Mouse (Mus musculus) left cerebral cortex, adult 9 months (tissue): ENCODE data around the gene Lst1.

Experiments used
- DNase-seq, 2 experiments: peaks; one replicate each; pipeline ENCODE4 v3.0.0; 2022; ENCODE audit warnings: low spot score in 2 of 2

The Lst1 gene

DNA sequence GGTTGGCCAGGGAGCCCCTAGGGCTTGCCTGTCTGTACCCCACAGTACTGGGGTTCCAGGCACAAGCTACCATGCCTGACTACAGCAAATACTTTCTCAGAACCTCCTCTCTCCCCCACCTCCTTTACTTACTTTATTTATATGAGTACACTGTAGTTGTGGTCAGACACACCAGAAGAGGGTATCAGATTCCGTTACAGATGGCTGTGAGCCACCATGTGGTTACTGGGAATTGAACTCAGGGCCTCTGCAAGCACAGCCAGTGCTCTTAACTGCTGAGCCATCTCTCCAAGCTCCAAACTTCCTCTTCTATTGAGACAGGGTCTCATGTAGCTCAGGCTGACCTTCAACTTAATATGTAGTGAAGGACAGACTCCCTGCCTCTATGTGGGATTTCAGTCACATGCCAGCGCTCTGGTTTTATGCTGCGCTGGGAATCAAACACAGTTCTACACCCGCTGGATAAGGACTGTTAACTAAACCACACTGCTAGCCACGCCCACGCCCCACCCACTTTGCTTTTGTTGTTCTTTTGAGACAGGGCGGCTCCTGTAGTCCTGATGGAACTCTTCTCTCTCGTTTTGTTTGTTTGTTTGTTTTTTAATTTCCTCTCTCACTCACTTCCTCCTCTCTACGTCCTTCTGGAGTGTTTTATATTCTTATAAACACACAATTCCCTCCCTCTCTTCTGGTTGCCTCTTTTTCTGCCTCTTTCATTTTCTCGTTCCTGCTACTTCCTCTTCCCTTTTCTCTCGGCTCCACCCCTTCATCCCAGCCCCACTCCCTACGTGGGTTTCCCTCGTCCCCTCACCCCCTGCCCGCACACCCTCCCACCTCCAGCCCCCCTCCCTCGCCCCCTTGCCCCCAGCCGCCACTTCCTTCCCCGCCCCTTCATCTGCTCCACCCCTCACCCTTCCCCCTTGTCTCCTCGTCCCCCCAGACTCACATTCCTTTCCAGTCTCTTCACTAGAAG lies 2.3 kb downstream of the Lst1 start:
- DNase-seq = peak in 1 of 2 experiments; percentile 34

DNA sequence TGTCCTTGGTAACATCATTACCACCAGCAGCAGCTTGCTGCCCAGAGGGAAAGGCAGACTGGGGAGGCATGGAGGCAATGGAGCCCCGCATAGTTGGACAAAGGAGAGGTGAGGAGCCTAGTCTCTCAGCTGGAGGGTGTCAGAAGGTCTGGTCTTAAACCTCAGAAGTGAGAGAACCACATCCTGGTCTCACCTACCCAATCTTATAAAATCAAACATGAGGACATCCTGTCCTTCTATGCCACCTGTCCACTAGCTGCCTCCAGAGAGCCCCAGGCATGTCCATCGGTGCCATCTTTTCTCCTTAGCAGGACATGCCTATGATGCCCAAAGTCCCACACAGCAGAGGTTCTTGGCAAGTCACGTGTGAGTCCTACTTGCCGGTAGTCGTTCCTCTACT lies 8.1 kb downstream of the Lst1 start:
- DNase-seq = no peak

GRCm38 (mm10) chr17:35178528-35178927 lies 9.7 kb downstream of the Lst1 start:
- no peak for DNase-seq

DNA sequence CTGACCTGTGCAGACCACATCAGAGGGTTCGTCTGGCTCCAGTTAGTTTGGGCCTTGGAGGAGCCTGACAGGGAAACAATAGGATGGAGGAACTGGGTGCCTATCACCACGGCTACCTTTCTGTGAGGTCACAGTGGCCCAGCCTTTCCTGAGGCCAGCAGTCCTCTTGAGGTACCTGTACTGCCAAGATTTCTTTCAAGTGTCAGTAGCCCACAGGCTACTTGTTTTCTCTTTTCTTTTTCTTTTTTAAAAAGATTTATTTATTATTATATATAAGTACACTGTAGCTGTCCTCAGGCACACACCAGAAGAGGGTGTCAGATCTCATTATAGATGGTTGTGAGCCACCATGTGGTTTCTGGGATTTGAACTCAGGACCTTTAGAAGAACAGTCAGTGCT lies 12.3 kb downstream of the Lst1 start, which contains the start of gene Aif1:
Gene Aif1 (minus strand): TSS at position 101 of the 400 bp plus-strand sequence.
- DNase-seq = no peak

DNA sequence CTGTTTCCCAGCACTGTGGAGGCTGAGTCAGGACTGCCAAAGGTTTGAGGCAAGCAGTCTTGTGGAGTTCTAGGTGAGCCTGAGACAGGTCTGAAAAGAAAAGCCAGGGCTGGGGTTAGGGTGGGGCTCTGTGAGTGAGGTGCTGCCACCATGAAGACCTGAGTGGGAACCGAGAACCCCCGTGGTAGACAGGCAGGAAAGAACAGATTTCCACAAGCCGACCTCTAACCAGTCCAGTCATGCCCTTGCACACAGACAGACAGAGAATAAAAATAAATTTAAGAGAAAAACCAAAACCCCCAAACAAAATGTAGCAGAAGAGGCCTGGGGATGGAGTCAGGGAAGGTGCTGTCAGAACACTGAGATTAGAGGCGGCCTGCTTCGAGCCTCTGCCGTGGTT lies 12.9 kb downstream of the Lst1 start:
- no peak for DNase-seq

- no peak for DNase-seq
Measured at GRCm38 (mm10) chr17:35174201-35174977, 13.8 kb downstream of the Lst1 start.

DNA sequence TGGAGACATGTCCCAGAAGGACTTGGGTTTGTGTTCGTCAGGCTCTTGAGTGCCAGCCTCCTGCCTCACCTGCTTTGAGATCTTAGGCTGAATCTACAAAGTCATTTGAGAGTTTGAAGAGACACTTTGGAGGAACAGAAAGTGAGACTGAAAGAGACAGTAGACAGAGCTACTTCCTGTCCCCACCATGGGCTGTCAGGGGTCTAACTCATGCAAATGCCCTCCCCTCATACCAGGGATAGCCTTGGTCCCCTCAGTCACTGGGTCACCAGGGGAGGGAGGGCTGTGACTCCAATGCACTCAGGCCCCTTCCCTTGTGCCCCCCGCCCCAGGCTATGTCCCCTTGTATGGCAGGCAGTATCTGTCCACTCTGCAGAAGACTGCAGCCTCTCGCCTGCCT lies 14.9 kb downstream of the Lst1 start:
- DNase-seq = no peak

DNA sequence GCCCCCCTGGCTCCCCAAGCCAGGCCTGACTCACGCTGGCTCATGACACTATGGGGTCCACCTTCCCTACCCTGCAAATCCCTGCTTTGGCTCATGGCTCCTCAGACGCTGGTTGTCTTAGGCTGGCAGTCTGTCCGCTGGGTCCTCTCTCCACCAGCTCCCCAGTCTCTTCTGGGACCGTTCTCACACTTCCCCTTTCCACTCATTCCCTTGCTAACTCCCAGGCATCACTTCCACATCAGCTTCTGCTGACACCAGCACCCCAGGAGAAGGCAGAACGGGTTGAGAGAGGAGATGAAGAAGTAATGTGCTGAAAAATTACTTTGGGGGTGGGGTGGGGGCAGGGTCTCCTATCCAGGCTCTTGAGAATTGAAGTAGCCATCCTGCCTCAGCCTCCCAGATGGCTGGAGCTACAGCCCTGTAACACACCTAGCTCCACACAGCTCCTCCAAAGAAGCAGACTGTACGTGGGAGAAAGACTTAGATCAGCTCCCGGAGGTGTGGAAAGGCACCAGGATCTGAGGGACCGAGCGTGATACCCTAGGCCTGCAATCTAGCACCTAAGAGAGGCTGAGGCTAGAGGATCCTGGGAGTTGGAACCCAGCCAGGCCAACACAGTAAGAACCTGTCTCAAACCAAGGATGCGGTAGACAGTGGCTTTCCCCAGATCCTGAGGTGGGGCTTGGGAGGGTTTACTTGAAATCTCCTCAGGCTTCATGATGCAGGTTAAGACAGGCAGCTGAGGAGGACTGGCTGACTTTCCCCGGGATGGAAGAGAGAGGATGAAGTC lies 15.6 kb downstream of the Lst1 start:
- DNase-seq = peak in 1 of 2 experiments; percentile 74

DNA sequence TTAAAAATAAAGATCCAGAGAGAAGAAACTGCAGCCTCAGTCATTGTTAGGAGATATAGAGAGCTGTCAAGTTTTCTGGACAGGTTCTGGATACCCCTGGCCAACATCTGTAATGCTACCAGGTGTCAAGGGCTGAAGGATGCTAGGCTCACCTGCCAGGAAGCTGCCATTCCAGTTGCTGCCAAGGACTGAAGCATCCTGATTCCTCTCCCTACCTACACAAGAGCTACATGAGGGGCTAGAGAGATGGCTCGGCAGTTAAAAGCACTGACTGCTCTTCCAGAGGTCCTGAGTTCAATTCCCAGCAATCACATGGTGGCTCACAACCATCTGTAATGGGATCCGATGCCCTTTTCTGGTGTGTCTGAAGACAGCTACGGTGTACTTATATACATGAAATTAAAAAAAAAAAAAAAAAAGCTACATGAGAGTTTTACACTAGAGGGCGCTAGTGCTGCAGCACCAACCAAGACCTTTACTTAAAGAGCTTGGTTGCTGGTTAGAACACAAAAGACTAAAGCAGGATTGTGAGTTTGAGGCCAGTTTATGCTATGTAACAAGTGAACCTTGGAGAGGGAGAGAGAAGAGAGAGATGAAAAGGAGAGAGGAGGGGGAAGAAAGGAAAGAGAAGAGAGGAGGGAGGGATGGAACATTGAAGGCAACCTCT lies 19.6 kb downstream of the Lst1 start:
- no peak for DNase-seq

DNA sequence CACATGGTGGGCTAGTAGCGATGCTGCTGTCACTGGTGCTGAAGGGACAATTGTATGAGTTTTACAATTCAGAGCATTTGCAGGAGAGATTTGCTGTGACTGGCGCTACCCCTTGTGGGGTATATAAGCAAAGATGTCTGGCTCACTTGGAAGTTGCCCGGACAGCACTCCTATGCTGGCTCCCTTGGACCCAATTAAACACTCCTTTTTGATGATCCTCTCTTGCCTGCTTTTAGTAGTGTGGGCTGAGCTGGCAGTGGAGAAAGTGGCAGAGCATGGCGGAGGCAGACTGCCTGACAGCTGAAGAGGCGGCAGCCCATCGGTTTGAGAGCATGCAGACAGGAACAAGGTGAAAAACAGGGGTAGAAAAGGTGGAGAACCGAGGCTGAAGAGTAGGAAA lies 20.4 kb downstream of the Lst1 start:
- DNase-seq = peak in 1 of 2 experiments; percentile 52

GRCm38 (mm10) chr17:35166352-35167035 lies 21.7 kb downstream of the Lst1 start:
- DNase-seq = peak in 1 of 2 experiments; percentile 87

DNA sequence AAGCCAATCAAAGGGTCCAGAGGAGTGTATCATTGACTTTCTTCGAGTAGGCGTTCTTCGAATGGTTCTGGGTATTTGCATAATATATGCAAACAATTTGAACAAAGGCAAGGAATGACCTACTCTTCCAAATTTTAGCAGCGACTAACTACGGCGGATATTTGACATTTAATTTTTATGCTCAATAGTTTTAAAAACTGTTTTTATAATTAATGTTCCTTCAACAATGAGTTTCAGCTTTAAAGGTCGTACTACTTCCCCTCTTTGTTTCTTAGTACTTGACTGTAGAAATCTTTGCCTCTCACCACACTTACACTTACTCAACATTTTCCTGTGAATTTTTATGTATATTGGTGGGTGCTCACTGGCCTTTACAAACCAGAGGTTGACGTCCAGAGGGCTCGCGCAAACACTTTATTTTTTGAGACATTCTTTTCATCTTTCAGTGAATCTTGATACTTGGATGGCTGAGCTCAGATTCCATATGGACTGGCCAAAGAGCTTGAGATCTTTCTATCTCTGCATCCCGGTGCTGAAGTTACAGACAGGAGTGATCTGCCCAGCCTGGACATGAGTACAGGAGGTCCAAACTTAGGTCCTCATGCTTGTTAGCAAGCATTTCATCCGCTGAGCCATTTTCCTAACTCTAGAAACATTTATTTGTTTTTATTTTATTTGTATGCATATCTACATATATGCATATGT lies 22.6 kb downstream of the Lst1 start:
- no peak for DNase-seq

DNA sequence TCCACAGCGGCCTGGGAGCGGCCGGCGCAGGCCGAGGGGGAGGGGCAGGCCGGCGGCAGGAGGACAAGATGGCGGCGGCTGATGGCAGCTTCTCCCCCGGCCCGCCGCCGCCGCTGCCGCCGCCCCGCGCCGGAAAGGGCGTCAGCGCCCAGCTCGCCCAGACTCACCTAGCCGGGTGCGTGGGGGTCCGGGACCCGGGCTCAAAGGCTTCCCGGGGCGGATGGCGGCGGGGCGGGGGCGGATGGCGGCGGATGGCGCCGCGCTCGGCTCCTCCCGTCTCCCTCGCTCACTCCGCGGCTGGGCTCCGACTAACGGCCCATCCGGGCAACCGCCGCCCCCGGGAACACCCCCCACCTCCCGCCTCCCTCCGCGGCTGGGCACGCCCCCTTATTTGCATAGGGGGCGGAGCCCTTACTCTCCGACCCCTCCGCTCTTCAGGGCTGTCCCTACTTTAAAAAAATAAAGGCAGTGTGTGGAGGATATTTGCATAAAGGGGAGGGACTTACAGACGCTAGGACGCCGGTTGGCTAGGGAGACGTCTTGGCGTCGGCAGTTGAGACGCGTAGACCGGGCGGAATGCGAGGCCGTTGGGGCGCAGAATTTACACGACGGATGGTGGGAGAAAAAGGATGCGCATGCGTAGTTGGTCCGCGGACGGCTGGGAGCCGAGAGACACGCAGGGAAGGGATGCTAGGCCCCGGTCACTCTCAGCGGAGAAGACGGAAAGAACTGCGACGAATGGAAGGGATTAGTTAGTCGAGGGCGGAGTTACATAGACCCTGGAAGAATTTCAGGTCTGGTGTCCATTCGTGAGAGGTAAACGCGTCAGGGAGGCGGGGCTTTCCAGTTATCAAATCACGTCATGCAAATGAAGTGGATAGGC lies 23.4 kb downstream of the Lst1 start, which contains the start of gene Prrc2a:
Gene Prrc2a (minus strand): TSS at position 330 of the 883 bp plus-strand sequence.
- peak; percentile 99 for DNase-seq

DNA sequence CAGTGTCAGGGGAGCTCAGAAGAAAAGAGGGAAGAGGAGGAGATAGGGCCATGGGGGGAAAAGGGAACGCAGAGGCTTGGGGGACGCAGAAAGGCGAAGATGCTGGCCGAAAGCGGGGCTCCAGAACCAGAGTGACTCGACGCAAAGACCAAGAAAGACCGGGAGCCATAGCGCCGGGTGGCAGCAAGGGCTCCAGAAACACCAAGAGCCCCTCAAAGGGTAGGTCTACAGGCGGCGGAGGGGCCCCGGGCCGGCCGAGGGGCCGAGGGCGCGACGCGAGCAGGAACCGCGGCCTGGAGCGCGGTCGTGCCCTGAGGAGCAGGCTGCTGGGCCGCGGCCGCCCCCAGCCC lies 24.0 kb downstream of the Lst1 start:
- DNase-seq = no peak

DNA sequence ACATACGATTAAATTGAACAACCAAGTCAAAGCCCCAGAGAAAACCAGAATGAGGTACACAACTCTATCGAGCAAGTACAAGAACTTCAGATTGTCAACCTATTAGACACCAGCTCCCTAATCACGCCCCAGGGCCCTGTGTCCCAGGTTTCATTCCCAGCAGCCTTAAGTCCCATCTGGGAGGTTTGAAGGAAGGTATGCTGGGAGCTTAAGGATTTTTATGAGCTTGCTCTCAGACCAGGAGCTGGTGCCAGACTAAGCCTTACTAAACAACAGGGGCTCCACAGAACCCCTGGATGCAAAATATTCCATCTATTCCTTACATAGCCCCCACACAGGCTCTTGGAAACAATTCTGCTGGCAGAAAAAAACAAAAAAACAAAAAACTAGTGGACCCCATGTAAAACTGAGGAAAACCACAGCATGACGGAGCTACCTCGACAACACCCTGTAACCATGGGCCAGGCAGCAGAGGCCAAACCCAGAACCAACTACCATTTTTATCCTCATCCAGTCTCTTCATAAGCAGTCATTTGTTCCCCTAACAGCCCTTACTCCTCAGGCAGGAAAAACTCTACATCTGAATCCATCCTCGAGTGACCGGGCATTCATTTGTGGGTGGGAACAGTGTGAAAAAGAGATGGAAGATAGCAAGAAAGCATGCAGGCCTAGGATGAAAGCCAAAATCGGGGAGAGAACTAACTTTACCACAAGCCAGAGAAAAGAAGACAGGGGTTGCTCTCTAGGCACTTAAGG lies 24.7 kb downstream of the Lst1 start:
- no peak for DNase-seq

- DNase-seq = no peak
Measured at GRCm38 (mm10) chr17:35162730-35163129, 25.5 kb downstream of the Lst1 start.

GRCm38 (mm10) chr17:35162121-35162520 lies 26.1 kb downstream of the Lst1 start:
- DNase-seq = no peak

DNA sequence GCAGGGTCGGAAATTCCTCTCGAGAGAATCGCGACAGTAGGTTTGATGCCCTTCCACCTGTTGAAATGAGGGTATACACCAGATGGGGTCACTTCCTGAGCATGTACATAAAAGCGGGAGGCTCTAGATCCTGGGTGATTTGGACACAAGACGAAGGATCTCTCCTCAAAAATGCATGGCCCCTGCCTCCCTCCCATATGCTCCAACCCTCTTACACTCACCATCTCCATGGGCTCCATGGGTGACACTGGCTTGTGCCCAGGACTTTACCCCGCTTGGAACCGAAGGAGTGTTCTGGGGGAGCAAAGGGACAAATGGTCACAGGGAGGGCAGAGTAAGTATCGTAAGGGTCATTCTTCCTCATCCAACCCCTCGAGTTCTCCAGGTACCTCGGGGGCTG lies 26.8 kb downstream of the Lst1 start:
- DNase-seq = no peak
